Mouse (Mus musculus): ENCODE data around the gene Edrf1.

- TF ChIP-seq POLR2A (IDR thresholded peaks at IDR 0.05; ENCODE audit: control insufficient read depth, extremely low read depth, insufficient read depth, low read length, poor library complexity) (no peak), CTCF (IDR thresholded peaks at IDR 0.05; ENCODE audit: borderline replicate concordance, control insufficient read depth, extremely low read depth, insufficient read depth, low read length, poor library complexity) (no peak)
These were observed 34.2 kb upstream of the Edrf1 start for GRCm38 (mm10) chr7:133603156-133603555.

Measured in thymus, adult 2 months (tissue).